Mouse (Mus musculus) stomach, embryonic 14.5 days (tissue): ENCODE measurements at regions not wholly inside any gene's neighbourhood (a gene's known extent, or its start where the extent isn't known, plus 50 kb on each side); places are given as distances from the start of the nearest gene placed in this dataset.

Experiments
- ATAC-seq: fragments of 200-750 bp; cut with Nextera tagmentation; 2 replicates; pipeline ENCODE4 v1.8.0; 2017; ENCODE audit warnings: low read depth, moderate TSS enrichment; ENCODE audit not compliant: insufficient number of reproducible peaks, insufficient read depth, low FRiP score
- H3K27ac ChIP-seq: fragments of 300-500 bp; sonication (generic); 2 replicates; pipeline ENCODE4 v1.5.1; 2014; ENCODE audit warnings: mild to moderate bottlenecking, low read length, moderate library complexity, mixed read lengths
- H3K27me3 ChIP-seq: fragments of 300-500 bp; sonication (generic); 2 replicates; pipeline ENCODE4 v1.6.1; 2014; ENCODE audit warnings: low read length, control low read depth, mixed read lengths; ENCODE audit not compliant: control insufficient read depth, insufficient read depth
- H3K36me3 ChIP-seq: fragments of 300-500 bp; sonication (generic); 2 replicates; pipeline ENCODE4 v1.6.1; 2014; ENCODE audit warnings: mild to moderate bottlenecking, control low read depth, low read length, moderate library complexity, mixed read lengths; ENCODE audit not compliant: control insufficient read depth, insufficient read depth
- H3K4me1 ChIP-seq: fragments of 300-500 bp; sonication (generic); 2 replicates; pipeline ENCODE4 v1.6.1; 2014; ENCODE audit warnings: low read length, control low read depth, mixed read lengths; ENCODE audit not compliant: control insufficient read depth, insufficient read depth
- H3K4me2 ChIP-seq: fragments of 300-500 bp; sonication (generic); replicated peaks from 2 replicates; pipeline ENCODE4 v1.6.1; 2014; ENCODE audit warnings: low read depth, low read length, control low read depth
- H3K4me3 ChIP-seq: fragments of 300-500 bp; sonication (generic); 2 replicates; pipeline ENCODE4 v1.5.1; 2014; ENCODE audit warnings: low read depth, low read length, control low read depth
- H3K9ac ChIP-seq: fragments of 300-500 bp; sonication (generic); replicated peaks from 2 replicates; pipeline ENCODE4 v1.6.1; 2014; ENCODE audit warnings: low read depth, mild to moderate bottlenecking, control low read depth, low read length, moderate library complexity, mixed read lengths
- H3K9me3 ChIP-seq: fragments of 300-500 bp; sonication (generic); 2 replicates; pipeline ENCODE4 v1.6.1; 2016; ENCODE audit warnings: low read depth, low read length, control low read depth; ENCODE audit not compliant: control insufficient read depth
- WGBS: fragments of 180-500 bp; shearing (Covaris S2); extraction: QIAGEN DNeasy Blood & Tissue Kit; methylation state at CpG from one replicate; pipeline ENCODE4 v1.1.7; 2014; 5-methylcytosine and 5-hydroxymethylcytosine counted together

DNA sequence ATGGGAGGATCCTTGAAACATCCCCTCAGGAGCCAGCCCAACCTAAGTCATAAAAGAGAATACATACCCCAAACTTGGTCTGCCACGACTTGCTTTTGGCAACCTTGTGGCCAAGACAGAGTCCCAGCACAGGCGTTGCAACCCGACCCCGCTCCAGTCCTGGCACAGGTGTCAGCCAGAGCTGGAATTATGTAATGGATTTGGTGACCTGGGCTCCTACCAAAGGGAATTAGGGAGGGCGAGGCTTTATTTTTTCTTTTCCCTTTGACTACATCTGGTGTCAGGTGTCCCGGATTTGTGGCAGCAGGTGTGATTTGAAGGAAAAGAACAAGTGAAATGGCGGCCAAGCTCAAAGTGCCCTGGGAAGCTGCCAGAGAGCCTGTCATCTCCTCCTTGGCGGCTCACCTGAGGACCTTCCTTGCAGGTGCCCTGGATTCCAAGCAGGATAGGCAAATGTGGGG is 212.9 kb downstream of the Mef2c start:
- peaks cover 78% of the 10 kb centered on the region for H3K27me3 ChIP-seq

DNA sequence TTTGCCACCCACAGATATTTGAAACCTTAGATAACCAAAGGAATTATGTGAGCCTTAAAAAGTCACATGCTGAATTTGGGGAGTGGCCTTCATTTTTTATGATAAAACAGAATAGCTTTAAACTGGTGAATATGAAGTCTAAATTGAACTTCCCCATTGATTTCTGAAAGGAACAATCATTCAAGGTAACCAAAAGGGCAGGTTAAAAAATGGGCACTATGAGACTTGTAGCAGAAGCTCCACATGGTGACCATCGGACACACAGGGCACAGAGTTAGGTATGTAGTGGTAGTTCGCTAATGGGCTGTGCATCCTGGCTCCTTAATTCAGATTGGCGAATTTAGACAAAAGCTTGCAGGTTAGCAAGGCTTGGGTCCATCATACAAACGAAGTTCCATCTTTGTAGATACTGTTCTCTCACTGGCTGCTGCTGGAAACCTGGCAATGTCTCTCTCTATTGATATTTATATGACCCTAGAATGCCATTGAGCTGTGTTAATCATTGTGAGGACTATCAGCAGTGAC is 213.9 kb downstream of the Mef2c start:
- no peak for ATAC-seq

More for the DNA sequence above, 212.9 kb downstream of the Mef2c start:
- Histone ChIP-seq H3K4me3 (no peak overlapping the region), H3K4me2 (no peak overlapping the region), H3K27ac (no peak overlapping the region), H3K9me3 (no peaks in the 10 kb centered on the region), H3K9ac (no peak overlapping the region), H3K4me1 (no peaks in the 10 kb centered on the region), H3K36me3 (no peaks in the 10 kb centered on the region)
- ATAC-seq, result no peak
- WGBS, result 2% methylated on average over 8 of the region's 8 CpGs

DNA sequence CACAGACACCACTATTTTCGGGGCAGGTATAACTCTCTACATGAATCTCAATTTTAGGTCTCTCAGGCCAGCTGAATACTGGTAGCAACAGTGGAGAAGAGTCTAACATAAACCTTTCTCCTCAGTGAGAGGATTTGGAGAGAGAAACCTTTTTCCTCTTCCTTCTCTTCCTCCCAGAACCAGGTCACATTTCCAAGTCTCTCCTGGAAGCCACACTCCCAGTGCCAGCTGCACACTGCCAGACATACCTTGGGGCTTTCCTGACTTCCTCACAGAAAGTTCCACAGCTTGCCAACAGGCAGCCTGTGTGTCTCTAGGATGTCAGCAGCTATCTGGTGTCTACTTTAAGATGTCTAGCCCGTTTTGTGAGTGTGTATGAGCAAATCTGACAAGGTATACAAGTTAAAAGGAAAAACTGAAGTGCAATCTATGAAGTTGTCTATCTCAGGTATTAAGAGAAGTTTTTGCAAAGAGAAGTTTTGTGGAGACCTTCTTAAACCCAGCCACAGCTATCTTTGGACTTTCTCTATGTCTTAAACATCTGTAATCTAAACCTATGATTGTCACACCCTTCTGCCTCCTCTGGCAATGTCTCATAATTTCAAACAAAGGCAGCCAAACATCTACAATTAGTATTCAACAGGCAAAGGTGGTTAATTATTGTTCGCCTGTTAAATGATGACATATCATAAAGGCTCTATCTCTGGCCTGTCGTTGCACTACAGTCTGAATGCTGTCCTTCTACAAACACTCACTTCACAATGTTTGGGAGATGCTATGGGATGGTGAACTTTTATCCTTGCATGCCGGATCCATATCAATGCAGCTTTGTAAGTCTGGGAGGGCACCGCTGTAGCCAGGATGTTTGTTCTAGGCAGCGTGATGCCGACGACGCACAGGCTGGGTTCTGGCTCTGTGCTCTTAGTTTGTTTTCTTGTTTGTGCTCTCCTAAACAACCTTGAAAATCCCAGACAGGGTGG is 214.9 kb downstream of the Mef2c start:
- Histone ChIP-seq H3K9ac (no peak overlapping the region), H3K27me3 (peaks cover 84% of the 10 kb centered on the region)
- WGBS, result 6% methylated on average over 10 of the region's 10 CpGs

More for the DNA sequence above, 213.9 kb downstream of the Mef2c start:
- WGBS, result 12% methylated on average over 4 of the region's 4 CpGs
- H3K4me2 ChIP-seq, result no peak overlapping the region
- no peak overlapping the region for H3K4me3 ChIP-seq
- H3K9ac ChIP-seq, result no peak overlapping the region
- no peak overlapping the region for H3K27ac ChIP-seq
- no peaks in the 10 kb centered on the region for H3K4me1 ChIP-seq
- H3K27me3 ChIP-seq, result peaks cover 85% of the 10 kb centered on the region
- no peaks in the 10 kb centered on the region for H3K36me3 ChIP-seq
- no peaks in the 10 kb centered on the region for H3K9me3 ChIP-seq

DNA sequence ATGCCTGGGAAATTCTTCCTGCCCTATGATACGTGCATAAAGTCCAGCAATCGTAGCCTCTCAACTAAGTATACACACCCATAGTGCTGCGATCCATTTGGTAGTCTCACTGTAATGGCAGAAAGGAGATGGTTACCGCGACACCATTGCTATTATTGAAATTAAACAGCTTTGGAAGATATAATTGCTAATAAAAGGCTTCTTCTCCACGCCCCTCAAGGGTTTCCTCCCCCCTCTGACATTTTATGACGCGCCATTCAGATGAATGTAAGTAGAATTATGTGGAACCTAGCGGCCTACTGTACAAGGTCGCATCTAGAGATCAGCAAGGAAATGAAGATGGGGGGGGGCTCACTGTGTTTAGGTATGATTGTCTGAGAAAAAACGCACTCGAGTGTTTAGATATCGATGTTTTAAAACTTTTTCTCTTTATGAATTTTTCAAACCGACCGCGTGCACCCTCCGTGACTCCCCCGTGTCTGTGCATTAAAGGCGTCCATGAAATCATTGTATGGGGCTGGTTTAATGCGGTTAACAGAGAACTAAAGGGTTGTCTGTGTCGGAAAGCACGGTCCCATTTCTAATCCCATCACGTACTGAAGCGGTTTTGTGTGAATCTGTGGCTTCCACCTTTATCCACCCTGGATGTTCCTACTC is 215.9 kb downstream of the Mef2c start:
- Histone ChIP-seq H3K9ac (no peak overlapping the region), H3K36me3 (no peaks in the 10 kb centered on the region), H3K27ac (no peak overlapping the region), H3K27me3 (peaks cover 82% of the 10 kb centered on the region), H3K4me1 (no peaks in the 10 kb centered on the region), H3K4me3 (no peak overlapping the region), H3K9me3 (no peaks in the 10 kb centered on the region), H3K4me2 (no peak overlapping the region)
- ATAC-seq, result no peak
- WGBS, result 4% methylated on average over 24 of the region's 24 CpGs

More for the DNA sequence above, 214.9 kb downstream of the Mef2c start:
- no peaks in the 10 kb centered on the region for H3K36me3 ChIP-seq
- H3K4me2 ChIP-seq, result no peak overlapping the region
- ATAC-seq, result no peak
- H3K4me1 ChIP-seq, result no peaks in the 10 kb centered on the region
- H3K27ac ChIP-seq, result no peak overlapping the region
- H3K9me3 ChIP-seq, result no peaks in the 10 kb centered on the region
- no peak overlapping the region for H3K4me3 ChIP-seq

DNA sequence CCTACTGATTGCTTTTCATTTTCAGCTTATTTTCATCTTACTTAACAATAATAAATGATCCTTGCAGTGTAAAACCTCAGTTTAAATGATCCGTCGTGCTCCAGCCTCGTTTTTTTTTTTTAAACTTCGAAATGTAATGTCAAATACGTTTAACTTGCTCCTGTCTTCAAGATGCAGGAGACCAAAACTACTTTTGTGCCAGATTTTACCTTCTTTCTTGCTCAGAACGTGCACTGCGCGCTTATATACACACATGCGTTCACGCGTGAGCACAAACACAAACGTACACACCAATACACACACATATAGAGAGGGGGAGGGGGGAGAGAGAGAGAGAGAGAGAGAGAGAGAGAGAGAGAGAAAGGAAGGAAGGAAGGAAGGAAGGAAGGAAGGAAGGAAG is 216.5 kb downstream of the Mef2c start:
- Histone ChIP-seq H3K27ac (no peak overlapping the region), H3K4me3 (no peak overlapping the region), H3K27me3 (peaks cover 82% of the 10 kb centered on the region), H3K36me3 (no peaks in the 10 kb centered on the region), H3K9ac (no peak overlapping the region), H3K4me1 (no peaks in the 10 kb centered on the region), H3K9me3 (no peaks in the 10 kb centered on the region), H3K4me2 (no peak overlapping the region)
- under 1% methylated on average over 12 of the region's 12 CpGs for WGBS
- ATAC-seq, result no peak

- no peaks in the 10 kb centered on the region for H3K9me3 ChIP-seq
- H3K4me3 ChIP-seq, result no peak overlapping the region
- H3K27ac ChIP-seq, result no peak overlapping the region
- ATAC-seq, result no peak
- no peak overlapping the region for H3K9ac ChIP-seq
- no peaks in the 10 kb centered on the region for H3K4me1 ChIP-seq
- H3K4me2 ChIP-seq, result no peak overlapping the region
- under 1% methylated on average over 30 of the region's 30 CpGs for WGBS
- H3K27me3 ChIP-seq, result peaks cover 77% of the 10 kb centered on the region
- H3K36me3 ChIP-seq, result no peaks in the 10 kb centered on the region
Measured at GRCm38 (mm10) chr13:83720883-83721371, 217.1 kb downstream of the Mef2c start.

GRCm38 (mm10) chr13:83721563-83721962 is 217.7 kb downstream of the Mef2c start:
- ATAC-seq, result no peak
- no peaks in the 10 kb centered on the region for H3K9me3 ChIP-seq
- H3K27me3 ChIP-seq, result peaks cover 80% of the 10 kb centered on the region
- no peak overlapping the region for H3K27ac ChIP-seq
- H3K9ac ChIP-seq, result no peak overlapping the region
- H3K4me2 ChIP-seq, result no peak overlapping the region
- 1% methylated on average over 14 of the region's 14 CpGs for WGBS
- H3K4me3 ChIP-seq, result no peak overlapping the region
- H3K36me3 ChIP-seq, result no peaks in the 10 kb centered on the region
- H3K4me1 ChIP-seq, result no peaks in the 10 kb centered on the region

DNA sequence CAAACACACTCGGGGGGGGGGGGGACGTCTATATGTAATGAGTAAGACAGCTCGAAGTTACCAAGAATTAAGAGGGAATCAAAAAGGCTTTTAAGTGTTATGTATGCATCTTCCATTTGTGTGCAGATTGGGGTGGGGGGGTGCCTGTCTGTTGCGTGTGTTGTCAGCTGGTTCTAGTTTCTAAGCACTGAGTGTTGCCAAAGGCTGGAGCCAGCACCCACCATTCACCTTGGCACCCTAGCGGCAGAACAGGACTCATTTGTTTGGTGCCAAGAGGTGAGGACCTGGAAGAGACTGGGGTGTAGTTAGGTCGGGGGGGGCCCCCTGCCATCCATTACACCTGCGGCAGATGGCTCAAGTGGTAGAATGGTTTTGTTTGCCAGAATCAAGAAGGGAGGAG is 218.4 kb downstream of the Mef2c start:
- H3K4me1 ChIP-seq, result no peaks in the 10 kb centered on the region
- ATAC-seq, result no peak
- WGBS, result 5% methylated on average over 7 of the region's 7 CpGs
- H3K9me3 ChIP-seq, result no peaks in the 10 kb centered on the region
- no peak overlapping the region for H3K4me3 ChIP-seq
- H3K36me3 ChIP-seq, result no peaks in the 10 kb centered on the region
- no peak overlapping the region for H3K27ac ChIP-seq
- peaks cover 79% of the 10 kb centered on the region for H3K27me3 ChIP-seq
- H3K9ac ChIP-seq, result no peak overlapping the region
- H3K4me2 ChIP-seq, result no peak overlapping the region
